Mouse (Mus musculus): ENCODE measurements around the gene Rin2. TPM values are rescaled to one million over a fixed set of nuclear protein-coding genes. Genes with fewer than 3 reads are reported as not detected.

Rin2 gene
- polyA plus RNA-seq, 1 experiment from 2014 or later, result 18.4 TPM

- whole genome bisulfite sequencing, result 24% methylated on average over 5 of the region's 5 CpGs
- 0 out of 2 replicates have a peak, but pooled peaks have one; percentile 33 for ATAC-seq (replicated peaks; ENCODE audit: insufficient number of reproducible peaks, insufficient read depth, low FRiP score, low read depth)
- H3K9ac ChIP-seq, result no peak overlapping the region
- H3K27ac ChIP-seq, result peak overlapping the region; percentile 56
- no peak overlapping the region for H3K4me2 ChIP-seq
- H3K27me3 ChIP-seq, result no peaks in the 10 kb centered on the region
- no peaks in the 10 kb centered on the region for H3K9me3 ChIP-seq (replicated peaks)
- no peak overlapping the region for H3K4me3 ChIP-seq
- peaks cover 11% of the 10 kb centered on the region for H3K4me1 ChIP-seq (replicated peaks)
- H3K36me3 ChIP-seq, result 0 out of 2 replicates have a peak, but pooled peaks cover 9% of the 10 kb centered on the region
Observed at GRCm38 (mm10) chr2:145817195-145817594, 142.2 kb downstream of the Rin2 start.

- no peak for ATAC-seq (replicated peaks; ENCODE audit: insufficient number of reproducible peaks, insufficient read depth, low FRiP score, low read depth)
- H3K36me3 ChIP-seq, result 0 out of 2 replicates have a peak, but pooled peaks cover 5% of the 10 kb centered on the region
- WGBS, result 56% methylated on average over 15 of the region's 15 CpGs
- no peaks in the 10 kb centered on the region for H3K27me3 ChIP-seq
- peak overlapping the region; percentile 5; the same call in 1 of the 2 replicates for H3K4me2 ChIP-seq
- peaks cover 10% of the 10 kb centered on the region for H3K4me1 ChIP-seq (replicated peaks)
- H3K9ac ChIP-seq, result no peak overlapping the region
- H3K9me3 ChIP-seq (replicated peaks), result no peaks in the 10 kb centered on the region
- H3K4me3 ChIP-seq, result no peak overlapping the region
- no peak overlapping the region for H3K27ac ChIP-seq
Observed at GRCm38 (mm10) chr2:145822013-145822782, 147.2 kb downstream of the Rin2 start.

- Histone ChIP-seq H3K36me3 (0 out of 2 replicates have a peak, but pooled peaks cover 5% of the 10 kb centered on the region), H3K4me2 (no peak overlapping the region), H3K4me1 (replicated peaks) (peaks cover 3% of the 10 kb centered on the region; the same call in 1 of the 2 replicates), H3K4me3 (no peak overlapping the region), H3K9ac (no peak overlapping the region), H3K9me3 (replicated peaks) (no peaks in the 10 kb centered on the region), H3K27ac (no peak overlapping the region), H3K27me3 (no peaks in the 10 kb centered on the region)
- ATAC-seq (replicated peaks; ENCODE audit: insufficient number of reproducible peaks, insufficient read depth, low FRiP score, low read depth), result no peak
- WGBS, result 75% methylated on average over 3 of the region's 3 CpGs
Observed at GRCm38 (mm10) chr2:145822783-145823729, 148.0 kb downstream of the Rin2 start.

GRCm38 (mm10) chr2:145824749-145825148, 149.7 kb downstream of the Rin2 start:
- no peak for ATAC-seq (replicated peaks; ENCODE audit: insufficient number of reproducible peaks, insufficient read depth, low FRiP score, low read depth)
- H3K9me3 ChIP-seq (replicated peaks), result no peaks in the 10 kb centered on the region
- peaks cover 3% of the 10 kb centered on the region; the same call in 1 of the 2 replicates for H3K4me1 ChIP-seq (replicated peaks)
- no peaks in the 10 kb centered on the region for H3K27me3 ChIP-seq
- H3K9ac ChIP-seq, result no peak overlapping the region
- H3K4me2 ChIP-seq, result no peak overlapping the region
- no peak overlapping the region for H3K27ac ChIP-seq
- H3K4me3 ChIP-seq, result no peak overlapping the region
- 0 out of 2 replicates have a peak, but pooled peaks cover 5% of the 10 kb centered on the region for H3K36me3 ChIP-seq
- WGBS, result 85% methylated on average over 3 of the region's 3 CpGs

- WGBS, result 94% methylated on average over 10 of the region's 10 CpGs
- H3K27ac ChIP-seq, result no peak overlapping the region
- no peak overlapping the region for H3K4me2 ChIP-seq
- no peaks in the 10 kb centered on the region for H3K9me3 ChIP-seq (replicated peaks)
- H3K9ac ChIP-seq, result no peak overlapping the region
- 0 out of 2 replicates have a peak, but pooled peaks cover 5% of the 10 kb centered on the region for H3K36me3 ChIP-seq
- H3K4me1 ChIP-seq (replicated peaks), result peaks cover 3% of the 10 kb centered on the region; the same call in 1 of the 2 replicates
- no peak for ATAC-seq (replicated peaks; ENCODE audit: insufficient number of reproducible peaks, insufficient read depth, low FRiP score, low read depth)
- no peak overlapping the region for H3K4me3 ChIP-seq
- H3K27me3 ChIP-seq, result no peaks in the 10 kb centered on the region
Observed at GRCm38 (mm10) chr2:145825221-145825620, 150.2 kb downstream of the Rin2 start.

GRCm38 (mm10) chr2:145827930-145828329, 152.9 kb downstream of the Rin2 start:
- Histone ChIP-seq H3K4me1 (replicated peaks) (peaks cover 11% of the 10 kb centered on the region), H3K36me3 (0 out of 2 replicates have a peak, but pooled peaks cover 2% of the 10 kb centered on the region), H3K4me2 (no peak overlapping the region), H3K4me3 (no peak overlapping the region), H3K9me3 (replicated peaks) (no peaks in the 10 kb centered on the region), H3K27me3 (no peaks in the 10 kb centered on the region), H3K27ac (no peak overlapping the region), H3K9ac (no peak overlapping the region)
- WGBS, result 64% methylated on average over 2 of the region's 2 CpGs
- ATAC-seq (replicated peaks; ENCODE audit: insufficient number of reproducible peaks, insufficient read depth, low FRiP score, low read depth), result no peak

GRCm38 (mm10) chr2:145828603-145829002, 153.6 kb downstream of the Rin2 start:
- no peak for ATAC-seq (replicated peaks; ENCODE audit: insufficient number of reproducible peaks, insufficient read depth, low FRiP score, low read depth)
- Histone ChIP-seq H3K9me3 (replicated peaks) (no peaks in the 10 kb centered on the region), H3K9ac (no peak overlapping the region), H3K4me1 (replicated peaks) (peaks cover 16% of the 10 kb centered on the region), H3K4me3 (no peak overlapping the region), H3K36me3 (no peaks in the 10 kb centered on the region), H3K27ac (no peak overlapping the region), H3K4me2 (no peak overlapping the region), H3K27me3 (no peaks in the 10 kb centered on the region)
- WGBS, result 86% methylated on average over 3 of the region's 3 CpGs

- H3K4me3 ChIP-seq, result no peak overlapping the region
- no peak overlapping the region for H3K9ac ChIP-seq
- H3K4me1 ChIP-seq (replicated peaks), result peaks cover 16% of the 10 kb centered on the region
- no peak overlapping the region for H3K4me2 ChIP-seq
- no peaks in the 10 kb centered on the region for H3K9me3 ChIP-seq (replicated peaks)
- ATAC-seq (replicated peaks; ENCODE audit: insufficient number of reproducible peaks, insufficient read depth, low FRiP score, low read depth), result no peak
- H3K36me3 ChIP-seq, result no peaks in the 10 kb centered on the region
- H3K27ac ChIP-seq, result no peak overlapping the region
- no peaks in the 10 kb centered on the region for H3K27me3 ChIP-seq
- 73% methylated on average over 4 of the region's 4 CpGs for WGBS
Observed at GRCm38 (mm10) chr2:145829231-145829630, 154.2 kb downstream of the Rin2 start.

- Histone ChIP-seq H3K4me1 (replicated peaks) (peaks cover 16% of the 10 kb centered on the region), H3K27me3 (no peaks in the 10 kb centered on the region), H3K4me3 (no peak overlapping the region), H3K27ac (no peak overlapping the region), H3K4me2 (no peak overlapping the region), H3K9me3 (replicated peaks) (no peaks in the 10 kb centered on the region), H3K9ac (no peak overlapping the region), H3K36me3 (no peaks in the 10 kb centered on the region)
- 84% methylated on average over 3 of the region's 3 CpGs for WGBS
- no peak for ATAC-seq (replicated peaks; ENCODE audit: insufficient number of reproducible peaks, insufficient read depth, low FRiP score, low read depth)
Observed at GRCm38 (mm10) chr2:145830417-145830816, 155.4 kb downstream of the Rin2 start.

- peaks cover 16% of the 10 kb centered on the region for H3K4me1 ChIP-seq (replicated peaks)
- peak overlapping the region; percentile 78 for H3K27ac ChIP-seq
- peak; percentile 82 for ATAC-seq (replicated peaks; ENCODE audit: insufficient number of reproducible peaks, insufficient read depth, low FRiP score, low read depth)
- H3K9me3 ChIP-seq (replicated peaks), result no peaks in the 10 kb centered on the region
- no peaks in the 10 kb centered on the region for H3K36me3 ChIP-seq
- peak overlapping the region; percentile 15 for H3K4me3 ChIP-seq
- H3K9ac ChIP-seq, result peak overlapping the region; percentile 31; the same call in 1 of the 2 replicates
- no peaks in the 10 kb centered on the region for H3K27me3 ChIP-seq
- peak overlapping the region; percentile 57 for H3K4me2 ChIP-seq
- WGBS, result 30% methylated on average over 17 of the region's 17 CpGs
Observed at GRCm38 (mm10) chr2:145831949-145832835, 157.2 kb downstream of the Rin2 start.

Measured in heart, embryonic 15.5 days (tissue).